ENCODE assay signal across 17 mouse cellular contexts in genomic region chr14:30570303-30570702, GRCm38 (mm10). TPM values are rescaled to one million over a fixed set of nuclear protein-coding genes. Genes with fewer than 3 reads are reported as not detected.
DNase-seq lines count a peak whose midpoint lies in the region; ATAC-seq and TF ChIP-seq lines count a peak whose summit lies in the region.
"Had no signal": no experiment of that assay in that cellular context is flagged by ENCODE, and none has a peak within 500 bp of the region (broad histone marks: within the 10 kb centered on the region; RNA-seq: fewer than 3 reads in every experiment).

No protein-coding gene starts in this region.

- no peaks in the 10 kb centered on the region for H3K27me3 ChIP-seq in kidney, postnatal 0 days (ENCODE audit: insufficient read depth, low read length)
- no peaks in the 10 kb centered on the region for H3K27me3 ChIP-seq in kidney, adult 2 months (replicated peaks; ENCODE audit: control insufficient read depth, insufficient read depth, low read length)
- H3K27me3 ChIP-seq: embryonic facial prominence, embryonic 15.5 days; forebrain, embryonic 13.5 days; hindbrain, embryonic 13.5 days had no signal

- no peak for TF ChIP-seq POLR2A in kidney, adult 2 months (IDR thresholded peaks at IDR 0.05; ENCODE audit: low read depth, low read length)

- no peak overlapping the region for H3K9ac ChIP-seq in kidney, postnatal 0 days (ENCODE audit: low read depth, low read length)
- H3K9ac ChIP-seq: embryonic facial prominence, embryonic 15.5 days; forebrain, embryonic 13.5 days; hindbrain, embryonic 13.5 days had no signal

- H3K9me3 ChIP-seq in kidney, postnatal 0 days (replicated peaks; ENCODE audit: low read length): no peaks in the 10 kb centered on the region
- H3K9me3 ChIP-seq: embryonic facial prominence, embryonic 15.5 days; forebrain, embryonic 13.5 days; hindbrain, embryonic 13.5 days had no signal

- 60% methylated on average over 9 of the region's 9 CpGs for WGBS in kidney, postnatal 0 days
- 44% methylated on average over 9 of the region's 9 CpGs for WGBS in kidney, adult 2 months

- H3K4me1 ChIP-seq in kidney, postnatal 0 days (replicated peaks; ENCODE audit: insufficient read depth, low read length): no peaks in the 10 kb centered on the region
- 0 out of 2 replicates have a peak, but pooled peaks cover 2% of the 10 kb centered on the region for H3K4me1 ChIP-seq in kidney, adult 2 months (ENCODE audit: control insufficient read depth, insufficient read depth, low read length)
- H3K4me1 ChIP-seq: embryonic facial prominence, embryonic 15.5 days; forebrain, embryonic 13.5 days; hindbrain, embryonic 13.5 days had no signal

- 0 out of 2 replicates have a peak, but pooled peaks have one; percentile 27 for ATAC-seq in kidney, postnatal 0 days (replicated peaks; ENCODE audit: low FRiP score, low read depth)
- ATAC-seq: forebrain, embryonic 13.5 days had no signal

- TF ChIP-seq CTCF in kidney, postnatal 0 days (IDR thresholded peaks at IDR 0.05; ENCODE audit: low read depth): no peak
- TF ChIP-seq CTCF in kidney, adult 2 months (conservative IDR thresholded peaks at IDR 0.05; ENCODE audit: insufficient read depth, insufficient read length, low read depth, low read length): no peak

- peaks cover 77% of the 10 kb centered on the region for H3K36me3 ChIP-seq in kidney, postnatal 0 days (ENCODE audit: insufficient read depth, low read length)
- H3K36me3 ChIP-seq in kidney, adult 2 months (ENCODE audit: control insufficient read depth, insufficient read depth, low read length): peaks cover 3% of the 10 kb centered on the region; the same call in 1 of the 2 replicates

- DNase-seq in kidney, postnatal 0 days (ENCODE audit: low spot score): no peak
- DNase-seq in kidney, adult 2 months: no peak
- DNase-seq in testis, postnatal 10 days (ENCODE audit: low spot score): peak; percentile 71
- no peak for DNase-seq in testis, postnatal 14 days (ENCODE audit: low spot score)
- peak; percentile 70 for DNase-seq in adrenal gland, adult 8-10 months
- DNase-seq in lung, postnatal 4 days: peak; percentile 56 to 76
- DNase-seq in gastrocnemius, postnatal 4 days (ENCODE audit: low spot score in 2 of 2): no peak
- no peak for DNase-seq in urinary bladder, adult 18-20 months (ENCODE audit: low spot score in 2 of 2)
- DNase-seq: cerebellum, adult 9-11 months; liver; midbrain, embryonic 14.5 days; thymus, adult 18-20 months had no signal

- H3K4me3 ChIP-seq in kidney, postnatal 0 days (replicated peaks; ENCODE audit: low read depth, low read length): no peak overlapping the region
- no peak overlapping the region for H3K4me3 ChIP-seq in kidney, adult 2 months (ENCODE audit: insufficient read depth, low read depth, low read length)
- H3K4me3 ChIP-seq: embryonic facial prominence, embryonic 15.5 days; forebrain, embryonic 13.5 days; heart, adult 2 months; hindbrain, embryonic 13.5 days had no signal

- no peak overlapping the region for H3K4me2 ChIP-seq in kidney, postnatal 0 days (ENCODE audit: low read length)
- H3K4me2 ChIP-seq: embryonic facial prominence, embryonic 15.5 days; forebrain, embryonic 13.5 days; hindbrain, embryonic 13.5 days had no signal

- peak overlapping the region; percentile 54; the same call in 1 of the 2 replicates for H3K27ac ChIP-seq in kidney, postnatal 0 days
- H3K27ac ChIP-seq in kidney, adult 2 months (ENCODE audit: insufficient read depth, low read depth, low read length): no peak overlapping the region
- H3K27ac ChIP-seq: embryonic facial prominence, embryonic 15.5 days; forebrain, embryonic 13.5 days; heart, adult 2 months; hindbrain, embryonic 13.5 days; macrophage had no signal

RNA-seq across cellular contexts. Expression of gene Tkt, which starts 22.1 kb away (rescaled TPM):
- polyA plus RNA-seq in kidney, postnatal 0 days (2015; fragmentation: Nextera tagmentation; extraction: Ambion mirVana): 238 and 253 TPM in 2 replicates
- polyA plus RNA-seq in kidney, adult 2 months (2012; rRNA removed): 393 and 447 TPM in 2 replicates
- 1,000 to 10,000 TPM in 1 of 4 experiments, 100 to 1,000 TPM in 3; 361 to 1,078 (median 577) TPM for total RNA-seq in adrenal gland, adult 8-10 months (2022)
- 10 to 100 TPM; 53.7 to 62.8 TPM for total RNA-seq in gastrocnemius, postnatal 4 days (2021)

RNA-seq across cellular contexts. Expression of gene Prkcd, which starts 55.7 kb away (rescaled TPM):
- polyA plus RNA-seq in kidney, postnatal 0 days (2015; fragmentation: Nextera tagmentation; extraction: Ambion mirVana): 44.9 and 46.9 TPM in 2 replicates
- polyA plus RNA-seq in kidney, adult 2 months (2012; rRNA removed): 80.6 and 96.2 TPM in 2 replicates
- 100 to 1,000 TPM; 118 to 213 (median 160) TPM for total RNA-seq in adrenal gland, adult 8-10 months (2022)
- total RNA-seq in gastrocnemius, postnatal 4 days (2021): 10 to 100 TPM; 25.3 to 32.0 TPM

Comparison
In these comparisons a context has a peak if more than half of its experiments do, and no peak if none do; other contexts are left out.
1. DNase-seq: peak in testis, postnatal 10 days (single experiment), adrenal gland, adult 8-10 months (single experiment) and lung, postnatal 4 days (2 of 2); none in kidney, postnatal 0 days (single experiment), kidney, adult 2 months (single experiment), testis, postnatal 14 days (single experiment), gastrocnemius, postnatal 4 days (0 of 2) and urinary bladder, adult 18-20 months (0 of 2).
2. RNA of gene Tkt, which starts 22.1 kb away (total RNA-seq): 361 to 1,078 TPM in adrenal gland, adult 8-10 months; 53.7 to 62.8 TPM in gastrocnemius, postnatal 4 days; every median in the first group is over 4 times any median in the second.